Mouse (Mus musculus): ENCODE results near the gene Sae1.
"Not testable (repeated sequence)": the region's sequence is repeated elsewhere in the genome, so short reads cannot be mapped to it uniquely, and the experiment has no call there.

Sae1 gene

DNA sequence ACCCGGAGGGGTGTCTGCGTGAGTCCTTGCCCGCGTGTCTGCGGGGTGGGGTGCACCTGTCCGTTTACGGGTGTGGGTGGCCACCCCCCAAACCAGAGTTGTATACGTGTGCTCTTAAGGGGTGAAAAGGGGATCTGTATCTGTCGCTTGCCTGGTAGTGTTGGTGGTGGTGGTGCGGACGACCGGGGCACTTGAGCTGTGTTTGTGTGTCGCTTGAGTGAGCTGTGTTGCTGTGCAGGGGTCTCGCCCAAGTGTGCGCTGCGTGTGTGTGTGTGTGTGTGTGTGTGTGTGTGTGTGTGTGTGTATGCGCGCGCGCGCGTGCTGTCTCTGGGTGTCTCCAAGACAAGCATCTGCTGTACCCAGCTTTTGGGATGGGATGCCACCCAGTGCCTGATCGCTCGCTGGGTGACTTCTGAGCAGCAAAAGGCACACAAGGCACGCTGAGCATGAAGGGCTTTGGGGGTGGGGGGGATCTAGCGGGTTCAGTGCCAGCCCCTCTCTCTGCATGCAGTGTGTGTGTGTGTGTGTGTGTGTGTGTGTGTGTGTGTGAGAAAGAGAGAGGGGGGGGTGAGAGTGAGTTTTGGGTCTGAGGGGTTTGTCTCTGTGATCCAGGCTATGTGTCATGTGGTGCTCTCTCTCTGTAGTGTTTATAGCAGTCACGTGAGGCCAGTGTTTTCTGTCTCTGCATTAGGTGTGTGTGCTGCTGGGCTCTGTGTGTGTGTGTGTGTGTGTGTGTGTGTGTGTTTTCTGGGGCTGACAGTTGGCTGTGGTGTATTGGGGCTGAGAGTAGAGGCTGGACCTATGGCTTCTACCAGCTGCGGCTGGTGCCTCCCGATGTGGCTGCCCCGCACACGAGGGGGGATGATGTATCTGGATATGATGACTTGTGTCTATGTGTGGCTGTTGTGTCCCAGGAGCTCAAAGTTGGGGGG, 76.8 kb downstream of the Sae1 start:
- no peak for DNase-seq (ENCODE audit: extremely low read depth, low read depth)

GRCm38 (mm10) chr7:16310020-16310520, 77.5 kb downstream of the Sae1 start:
- DNase-seq (ENCODE audit: extremely low read depth, low read depth) = no peak

GRCm38 (mm10) chr7:16309318-16310019, 78.1 kb downstream of the Sae1 start:
- DNase-seq (ENCODE audit: extremely low read depth, low read depth) = no peak

DNA sequence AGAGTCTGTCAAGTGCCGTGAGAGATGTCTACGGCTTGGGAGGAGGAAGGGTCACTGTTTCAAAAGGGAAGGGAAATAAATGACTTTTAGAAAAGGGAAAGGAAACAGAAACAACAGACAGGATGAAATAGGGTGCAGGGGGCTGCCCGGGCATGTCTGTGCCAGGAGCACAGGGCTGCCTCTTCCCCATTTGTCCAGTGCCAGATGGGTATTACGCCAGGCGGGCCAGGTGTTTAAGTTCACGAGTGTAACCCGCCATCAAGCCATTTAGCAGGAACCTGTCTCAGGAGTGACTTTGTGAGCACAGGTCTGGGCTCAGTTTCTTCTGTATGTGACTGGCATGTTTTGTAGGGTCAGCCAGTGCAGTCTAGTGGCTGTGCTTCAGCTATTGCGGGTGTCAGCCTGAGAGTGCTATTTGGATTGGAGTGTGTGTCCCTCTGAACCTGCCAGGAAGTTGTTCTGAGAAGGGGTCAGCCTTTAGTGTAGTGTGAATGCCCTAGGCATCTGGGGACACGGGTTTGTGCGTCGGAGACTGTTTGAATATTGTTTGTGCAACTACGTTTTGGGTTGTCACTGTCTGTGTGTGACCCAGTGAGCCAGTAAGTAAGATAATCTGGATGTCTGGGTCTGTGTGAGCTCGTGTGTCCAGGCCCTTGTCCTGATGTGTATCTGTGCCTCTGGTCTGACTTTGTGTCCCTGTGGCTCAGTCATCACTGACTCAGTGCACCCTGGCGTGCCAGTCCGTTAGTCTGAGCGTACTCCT, 78.9 kb downstream of the Sae1 start:
- no peak for DNase-seq (ENCODE audit: extremely low read depth, low read depth)

DNA sequence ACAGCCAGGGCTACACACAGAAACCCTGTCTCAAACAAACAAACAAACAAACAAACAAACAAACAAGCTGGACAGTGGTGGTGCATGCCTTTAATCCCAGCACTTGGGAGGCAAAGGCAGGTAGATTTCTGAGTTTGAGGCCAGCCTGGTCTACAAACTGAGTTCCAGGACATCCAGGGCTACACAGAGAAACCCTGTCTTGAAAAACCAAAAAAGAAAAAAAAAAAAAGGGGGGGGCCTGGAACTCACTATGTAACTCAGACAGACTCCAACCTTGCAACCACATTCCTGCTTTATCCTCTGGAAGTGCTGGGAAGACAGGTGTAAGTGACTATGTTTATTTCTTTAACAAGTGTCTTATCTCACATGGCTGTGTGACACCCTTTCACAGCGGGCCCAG, 79.5 kb downstream of the Sae1 start, which contains the start of gene Bbc3:
Gene Bbc3, plus strand, starts transcription at position 301 of the 400 bp plus-strand sequence.
- not testable (repeated sequence) for DNase-seq (ENCODE audit: extremely low read depth, low read depth)

DNA sequence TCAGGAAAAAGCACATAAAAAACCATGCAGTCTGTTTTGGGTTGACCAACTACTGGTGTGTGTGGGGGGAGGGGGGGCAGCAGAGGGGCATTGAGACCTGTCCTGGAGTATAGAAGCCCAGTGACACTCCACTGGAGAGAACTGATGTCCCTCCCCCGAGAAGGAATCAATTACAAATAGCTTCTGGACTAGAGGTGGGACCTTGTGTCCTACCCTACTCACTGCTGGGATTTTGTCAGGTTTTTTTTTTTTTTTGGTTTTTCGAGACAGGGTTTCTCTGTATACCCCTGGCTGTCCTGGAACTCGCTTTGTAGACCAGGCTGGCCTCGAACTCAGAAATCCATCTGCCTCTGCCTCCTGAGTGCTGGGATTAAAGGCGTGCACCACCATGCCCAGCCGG, 80.5 kb downstream of the Sae1 start:
- DNase-seq (ENCODE audit: extremely low read depth, low read depth) = not testable (repeated sequence)

GRCm38 (mm10) chr7:16299419-16300035, 88.1 kb downstream of the Sae1 start:
- DNase-seq (ENCODE audit: extremely low read depth, low read depth) = no peak

- DNase-seq (ENCODE audit: extremely low read depth, low read depth) = no peak
Measured at GRCm38 (mm10) chr7:16298927-16299326, 88.7 kb downstream of the Sae1 start.

GRCm38 (mm10) chr7:16297616-16298015, 90.0 kb downstream of the Sae1 start:
- no peak for DNase-seq (ENCODE audit: extremely low read depth, low read depth)

DNA sequence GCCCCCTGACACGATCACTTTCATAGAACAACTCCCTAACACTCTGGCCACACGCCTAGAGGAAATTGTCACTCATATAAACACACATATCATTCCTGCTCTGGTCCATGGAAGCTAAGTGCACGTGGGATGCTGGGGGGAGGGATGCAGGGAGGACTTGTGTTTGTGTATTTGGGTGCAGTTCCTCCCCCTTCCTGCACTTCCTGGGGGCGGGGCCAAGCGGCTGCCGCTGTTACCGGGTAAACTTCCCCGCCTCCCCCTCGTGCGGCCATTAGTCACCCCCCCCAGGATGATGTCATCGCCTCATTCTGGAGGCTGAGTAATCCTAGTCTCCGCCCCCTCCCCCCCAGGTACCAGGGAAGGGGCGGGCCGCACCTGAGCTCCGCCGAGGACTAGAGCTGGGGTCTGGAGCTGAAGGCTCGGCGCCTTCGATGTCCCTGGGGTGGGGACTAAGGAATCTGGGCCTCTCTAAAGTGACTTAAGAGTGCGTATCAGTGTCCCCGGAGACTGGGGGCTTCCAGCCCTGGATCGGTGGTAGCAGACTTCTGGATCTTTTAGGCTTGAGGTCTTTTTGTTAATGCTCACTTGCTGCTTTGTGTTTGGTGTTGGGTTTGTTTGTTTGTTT, 90.7 kb downstream of the Sae1 start:
- no peak for DNase-seq (ENCODE audit: extremely low read depth, low read depth)

DNA sequence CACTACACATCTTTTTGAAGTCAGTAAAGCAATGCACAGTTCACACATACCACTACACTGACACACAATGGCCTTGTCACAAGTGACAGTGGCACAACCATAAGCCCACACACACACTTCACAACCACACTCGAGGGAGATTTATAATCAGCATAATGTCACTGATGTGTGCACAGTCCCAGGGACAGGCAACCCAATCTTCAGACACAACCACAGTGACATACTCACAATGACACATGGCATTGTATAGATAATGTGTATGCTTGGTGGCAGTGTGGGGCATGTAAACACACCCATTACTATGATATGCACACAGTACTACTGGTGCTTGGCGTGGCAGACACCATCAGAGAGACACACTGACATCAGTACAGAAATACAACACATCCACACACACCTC, 91.5 kb downstream of the Sae1 start:
- no peak for DNase-seq (ENCODE audit: extremely low read depth, low read depth)

- no peak for DNase-seq (ENCODE audit: extremely low read depth, low read depth)
Measured at GRCm38 (mm10) chr7:16295321-16295900, 92.2 kb downstream of the Sae1 start.

- DNase-seq (ENCODE audit: extremely low read depth, low read depth) = peak; percentile 93
Measured at GRCm38 (mm10) chr7:16294837-16295236, 92.8 kb downstream of the Sae1 start.

GRCm38 (mm10) chr7:16294346-16294745, 93.3 kb downstream of the Sae1 start:
- DNase-seq (ENCODE audit: extremely low read depth, low read depth) = no peak

DNA sequence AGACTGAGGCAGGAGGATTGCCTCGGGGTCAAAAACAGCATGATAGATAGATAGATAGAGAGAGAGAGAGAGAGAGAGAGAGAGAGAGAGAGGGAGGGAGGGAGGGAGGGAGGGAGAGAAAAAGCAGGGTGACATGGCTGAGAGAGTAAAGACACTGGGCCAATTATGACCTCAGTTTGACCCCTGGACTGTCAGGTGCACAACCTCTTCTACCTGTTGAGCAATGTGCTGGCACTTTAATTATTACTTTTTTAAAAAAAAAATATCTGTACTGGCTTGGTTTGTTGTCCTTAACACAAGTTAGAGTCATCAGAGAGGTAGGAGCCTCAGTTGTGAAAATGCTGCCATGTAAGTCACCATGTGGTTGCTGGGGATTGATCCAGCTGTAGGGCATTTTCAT, 99.8 kb downstream of the Sae1 start:
- DNase-seq (ENCODE audit: extremely low read depth, low read depth) = no peak

GRCm38 (mm10) chr7:16287016-16287415, 100.6 kb downstream of the Sae1 start:
- no peak for DNase-seq (ENCODE audit: extremely low read depth, low read depth)

GRCm38 (mm10) chr7:16286026-16286961, 101.3 kb downstream of the Sae1 start, which contains the start of gene Ccdc9:
TSS of gene Ccdc9 (minus strand) at chr7:16286795.
- DNase-seq (ENCODE audit: extremely low read depth, low read depth) = peak; percentile 88

DNA sequence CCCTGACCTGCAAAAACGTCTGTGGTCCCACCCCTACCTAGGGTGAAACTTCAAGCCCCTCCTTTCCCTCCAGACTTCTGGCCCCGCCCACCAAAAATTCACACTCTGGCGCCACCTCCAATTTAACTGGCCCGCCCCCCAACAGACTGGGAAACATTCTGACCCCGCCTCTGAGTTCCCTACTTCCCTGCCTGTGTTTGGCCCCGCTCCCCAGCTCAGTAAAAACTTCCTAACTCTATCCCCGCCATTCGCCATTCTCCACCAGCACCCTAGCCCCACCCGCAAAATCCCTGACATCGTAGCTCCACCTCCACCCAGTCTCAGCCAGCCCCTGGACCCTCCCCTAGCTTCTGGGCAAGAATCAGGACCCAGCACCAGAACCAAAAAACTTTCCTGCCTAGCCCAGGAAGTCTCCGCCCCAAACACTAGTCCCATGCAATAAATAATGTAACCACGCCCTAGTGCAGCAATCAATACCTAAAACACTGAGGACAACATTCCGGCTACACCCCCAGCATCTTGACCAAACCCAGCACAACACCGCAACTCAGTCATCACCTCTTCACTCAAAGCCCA, 102.1 kb downstream of the Sae1 start:
- no peak for DNase-seq (ENCODE audit: extremely low read depth, low read depth)

GRCm38 (mm10) chr7:16284904-16285303, 102.7 kb downstream of the Sae1 start:
- no peak for DNase-seq (ENCODE audit: extremely low read depth, low read depth)
